ENCODE assay signal across 7 mouse cellular contexts in genomic region chr10:102735207-102735606, GRCm38 (mm10).
DNase-seq lines count a peak whose midpoint lies in the region; ATAC-seq and TF ChIP-seq lines count a peak whose summit lies in the region.

No protein-coding gene starts in this region.

- no peak overlapping the region for H3K27ac ChIP-seq in liver, postnatal 0 days (ENCODE audit: low read depth)

- H3K27me3 ChIP-seq in liver, postnatal 0 days (ENCODE audit: insufficient read depth, low read length), result no peaks in the 10 kb centered on the region

- H3K4me3 ChIP-seq in liver, postnatal 0 days (ENCODE audit: low read depth, low read length), result no peak overlapping the region

- H3K4me2 ChIP-seq in liver, postnatal 0 days (ENCODE audit: low read depth, low read length), result no peak overlapping the region

- TF ChIP-seq CTCF in liver, postnatal 0 days (IDR thresholded peaks at IDR 0.05; ENCODE audit: low read depth), result peak; percentile 48

- TF ChIP-seq EP300 in liver, postnatal 0 days (IDR thresholded peaks at IDR 0.05; ENCODE audit: low read depth), result no peak

- 33% methylated on average over 3 of the region's 3 CpGs for WGBS in liver, postnatal 0 days (ENCODE audit: insufficient replicate concordance)

- ATAC-seq in liver, postnatal 0 days, result no peak
- ATAC-seq in megakaryocyte-erythroid progenitor cell, adult 5-6 weeks (replicated peaks; ENCODE audit: low FRiP score, low TSS enrichment, poor library complexity, severe bottlenecking), result 0 out of 2 replicates have a peak, but pooled peaks have one; percentile 34

- no peak for DNase-seq in liver, postnatal 0 days
- DNase-seq in liver, result no peak
- DNase-seq in adipocyte (ENCODE audit: low spot score), result peak; percentile 12
- peak; percentile 67 for DNase-seq in embryo, embryonic 10.5 days (ENCODE audit: low spot score)
- peak; percentile 43 to 76 for DNase-seq in kidney, postnatal 25 days
- DNase-seq in natural killer cell, adult 2 months (ENCODE audit: low spot score in 2 of 2), result no peak

- H3K9ac ChIP-seq in liver, postnatal 0 days (replicated peaks), result no peak overlapping the region

- H3K4me1 ChIP-seq in liver, postnatal 0 days (ENCODE audit: insufficient read depth), result no peaks in the 10 kb centered on the region

- no peaks in the 10 kb centered on the region for H3K36me3 ChIP-seq in liver, postnatal 0 days (replicated peaks; ENCODE audit: insufficient read depth, low read length)

- no peaks in the 10 kb centered on the region for H3K9me3 ChIP-seq in liver, postnatal 0 days (ENCODE audit: low read length)

Comparison
In these comparisons a context has a peak if more than half of its experiments do, and no peak if none do; other contexts are left out.
1. DNase-seq: peak in adipocyte (single experiment), embryo, embryonic 10.5 days (single experiment) and kidney, postnatal 25 days (2 of 2); none in liver, postnatal 0 days (single experiment), liver (single experiment) and natural killer cell, adult 2 months (0 of 2).